Mouse (Mus musculus) mesoderm, embryonic 11.5 days (tissue): Measurements from ENCODE around the gene Naa10.

Source experiments
- DNase-seq: peaks from one replicate; pipeline ENCODE4 v3.0.0-alpha.2; 2012; ENCODE audit warnings: low read depth, low spot score

The Naa10 gene

DNA sequence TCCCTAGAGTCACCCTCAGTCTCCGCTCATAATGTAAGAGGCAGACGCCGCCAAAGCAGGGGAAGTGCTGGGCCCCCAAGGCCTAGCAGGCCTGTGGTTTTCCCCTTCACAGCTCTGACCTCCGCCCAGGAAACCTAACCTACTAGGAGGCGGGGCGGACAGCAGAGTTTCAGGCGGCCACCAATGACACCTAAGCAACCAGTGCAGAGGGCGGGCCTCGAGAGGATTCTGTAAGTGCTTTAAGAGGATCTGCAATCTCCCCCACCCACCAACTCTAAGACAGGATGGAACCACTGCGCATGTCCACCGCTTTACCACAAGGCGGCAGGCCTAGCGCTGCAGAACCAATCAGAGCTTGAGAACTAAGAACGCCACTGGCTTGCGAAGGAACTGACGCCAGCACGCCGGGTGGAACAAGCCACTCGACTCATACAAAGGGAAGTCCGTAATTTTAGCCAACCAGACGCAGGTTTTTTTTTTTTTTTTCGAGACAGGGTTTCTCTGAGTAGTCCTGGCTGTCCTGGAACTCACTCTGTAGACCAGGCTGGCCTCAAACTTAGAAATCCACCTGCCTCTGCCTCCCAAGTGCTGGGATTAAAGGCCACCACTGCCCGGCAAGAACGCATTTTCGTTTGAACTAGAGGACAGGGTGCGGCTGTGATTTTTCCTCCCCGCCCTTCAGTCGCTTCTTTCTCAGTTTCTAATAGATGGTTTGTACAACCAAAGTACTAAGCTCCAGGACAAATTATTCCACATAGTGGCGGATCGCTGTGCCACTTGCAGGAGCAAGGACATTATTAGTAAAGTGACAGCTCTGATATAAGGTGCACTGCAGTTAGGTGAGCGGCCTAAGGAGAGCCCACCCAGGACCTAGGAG lies 6.7 kb downstream of the Naa10 start:
- DNase-seq = peak; percentile 94

GRCm38 (mm10) chrX:73911588-73911987 lies 10.2 kb downstream of the Naa10 start:
- no peak for DNase-seq

GRCm38 (mm10) chrX:73911156-73911555 lies 10.6 kb downstream of the Naa10 start:
- no peak for DNase-seq

GRCm38 (mm10) chrX:73910451-73910850 lies 11.3 kb downstream of the Naa10 start:
- DNase-seq = no peak

DNA sequence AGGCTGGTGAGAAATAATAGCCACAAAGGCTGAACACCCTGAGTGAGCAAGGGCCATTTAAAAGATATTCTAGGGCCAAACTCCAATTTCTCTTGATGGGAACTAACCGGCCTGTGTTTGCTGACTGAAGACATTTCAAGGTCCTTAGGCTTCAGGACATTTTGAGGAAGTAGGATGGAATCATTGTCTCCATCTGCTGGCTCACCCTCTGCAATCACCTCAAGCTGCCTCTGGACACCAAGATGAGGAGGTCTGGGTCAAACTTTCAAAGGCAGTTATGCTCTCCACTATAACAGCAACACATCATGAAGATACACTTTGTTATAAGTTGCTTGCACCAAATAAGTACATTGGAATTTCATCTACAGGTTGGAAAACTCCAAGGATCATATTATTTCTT lies 11.7 kb downstream of the Naa10 start:
- DNase-seq = no peak

- no peak for DNase-seq
Observed at GRCm38 (mm10) chrX:73897959-73898358, 23.8 kb downstream of the Naa10 start.

DNA sequence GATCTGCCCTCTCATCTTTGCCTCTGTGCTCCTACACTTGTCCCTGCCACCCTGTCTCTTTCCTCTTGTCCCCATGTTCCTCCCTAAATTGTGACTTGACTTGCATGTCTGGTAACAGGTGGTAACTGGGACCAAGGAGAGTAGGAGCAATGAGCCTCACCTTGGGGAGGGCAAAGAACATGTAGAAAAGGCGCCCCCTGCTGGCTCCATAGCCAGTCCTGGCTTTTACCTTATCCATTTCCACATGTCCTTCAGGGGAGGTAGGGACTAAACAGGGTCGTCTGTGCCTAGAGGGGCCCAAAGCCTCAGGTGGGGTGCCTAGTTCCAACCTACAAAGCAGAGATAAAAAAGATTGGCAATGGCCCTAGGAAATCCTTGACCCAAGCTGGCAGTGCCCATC lies 26.0 kb downstream of the Naa10 start, which contains the start of gene L1cam:
TSS of gene L1cam (minus strand) at position 387 of the 400 bp plus-strand sequence.
- DNase-seq = peak; percentile 22

DNA sequence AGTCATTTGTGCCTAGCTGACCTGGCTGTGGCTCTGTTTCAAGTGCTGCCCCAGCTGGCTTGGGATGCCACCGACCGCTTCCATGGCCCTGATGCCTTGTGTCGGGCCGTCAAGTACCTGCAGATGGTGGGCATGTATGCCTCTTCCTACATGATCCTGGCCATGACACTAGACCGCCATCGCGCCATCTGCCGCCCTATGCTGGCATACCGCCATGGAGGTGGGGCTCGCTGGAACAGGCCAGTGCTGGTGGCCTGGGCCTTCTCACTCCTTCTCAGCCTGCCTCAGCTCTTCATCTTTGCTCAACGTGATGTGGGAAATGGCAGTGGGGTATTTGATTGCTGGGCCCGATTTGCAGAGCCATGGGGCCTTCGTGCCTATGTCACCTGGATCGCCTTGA lies 28.9 kb downstream of the Naa10 start:
- no peak for DNase-seq

- DNase-seq = no peak
Observed at GRCm38 (mm10) chrX:73891551-73892152, 30.1 kb downstream of the Naa10 start, which contains the start of gene Avpr2. Gene Avpr2 (plus strand): TSS chrX:73892102.

GRCm38 (mm10) chrX:73881463-73881862 lies 40.3 kb downstream of the Naa10 start:
- DNase-seq = peak; percentile 21

DNA sequence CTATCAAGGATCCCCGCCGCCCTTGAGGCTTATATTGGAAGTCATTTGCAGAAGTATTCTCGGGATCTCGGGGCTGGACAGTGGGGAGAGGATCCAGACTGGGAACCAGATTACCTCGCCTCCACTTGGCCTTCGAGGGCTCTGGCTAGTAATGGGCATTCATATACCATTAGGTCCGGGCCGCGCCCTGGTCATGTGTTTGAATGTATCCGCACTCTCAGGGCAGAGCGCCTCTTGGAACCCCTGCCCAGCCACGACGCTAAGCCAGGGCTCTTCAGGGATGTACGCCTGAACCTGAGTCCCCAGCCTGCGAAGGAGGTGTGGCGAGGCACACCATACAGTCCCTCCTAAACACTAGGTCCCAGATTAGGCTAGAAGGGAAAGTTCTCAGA lies 40.7 kb downstream of the Naa10 start:
- no peak for DNase-seq

DNA sequence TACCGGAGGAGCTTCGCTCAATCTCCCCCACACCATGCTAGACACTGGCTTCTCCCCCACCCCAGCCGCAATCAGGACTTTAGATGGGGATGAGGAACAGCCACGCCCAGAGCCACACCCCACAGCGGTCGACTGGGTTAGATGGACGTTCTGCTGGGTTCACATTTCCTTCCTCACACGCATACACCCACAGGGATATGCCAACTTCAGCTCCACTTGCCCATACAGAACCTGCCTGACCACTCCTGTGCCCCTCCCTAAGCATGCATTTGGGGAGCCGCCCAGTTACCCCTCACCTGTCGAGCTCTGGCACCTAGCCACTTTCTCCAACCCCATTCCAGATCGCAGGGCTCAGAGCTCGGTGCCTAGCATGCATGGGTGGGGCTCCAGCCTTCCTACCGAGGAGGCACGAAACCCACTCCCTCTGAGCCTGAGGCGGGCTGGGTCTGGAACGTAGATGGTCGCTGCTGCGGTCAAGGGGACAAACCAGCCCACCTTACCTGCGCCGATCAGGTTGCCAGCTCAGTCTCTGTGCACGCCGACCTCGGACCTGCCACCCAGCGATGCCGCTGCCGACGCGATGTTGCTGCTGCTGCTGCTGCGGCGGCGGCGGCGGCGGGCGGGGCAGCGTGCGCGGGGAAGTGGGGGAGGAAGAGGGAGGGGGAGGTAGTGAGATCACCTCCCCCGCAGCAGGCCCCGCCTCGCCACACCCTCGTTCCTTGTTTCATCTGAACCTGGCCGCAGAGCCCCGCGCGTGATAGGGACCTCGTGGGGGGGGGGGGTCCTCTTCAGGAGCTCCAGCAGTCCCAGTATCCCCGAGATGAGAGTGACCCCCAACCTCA lies 41.3 kb downstream of the Naa10 start:
- DNase-seq = peak; percentile 19

DNA sequence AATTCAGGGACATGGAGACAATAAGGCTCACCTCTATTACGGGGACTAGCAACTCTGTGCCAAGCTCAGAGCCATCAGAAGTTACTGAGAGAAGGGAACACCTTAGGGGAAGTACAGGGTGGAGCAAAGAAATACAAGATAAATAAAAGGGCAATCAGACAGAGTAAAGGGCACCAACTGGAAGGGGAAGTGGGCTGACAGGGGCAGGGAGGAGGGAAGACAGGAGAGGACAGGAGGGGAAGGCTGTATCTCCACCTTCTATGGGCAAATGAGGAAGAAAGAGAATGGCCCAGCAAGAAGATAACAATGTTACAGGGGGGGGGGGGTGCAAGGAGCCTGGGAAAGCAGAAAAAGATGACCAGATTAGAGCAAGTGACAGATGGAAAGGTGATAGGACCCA lies 44.7 kb downstream of the Naa10 start:
- no peak for DNase-seq

DNA sequence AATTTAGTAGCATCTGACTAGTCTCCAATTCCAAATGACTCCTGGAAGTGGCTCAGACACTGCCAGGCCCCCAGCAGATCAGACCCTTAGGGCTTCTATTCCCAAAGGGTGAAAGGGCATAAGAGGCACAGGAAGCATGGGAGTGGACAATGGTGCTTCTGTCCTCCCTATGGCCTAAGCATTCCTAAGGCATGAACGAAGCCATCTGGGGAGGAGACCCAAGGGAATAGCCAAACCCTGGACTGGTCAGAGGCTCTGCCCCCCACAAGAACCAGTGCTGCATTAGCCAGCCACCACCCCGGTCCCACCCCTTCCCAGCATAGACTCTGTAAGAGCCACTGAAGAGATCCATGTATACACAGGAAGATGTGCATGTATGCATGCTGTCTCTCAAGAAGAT lies 45.9 kb downstream of the Naa10 start:
- DNase-seq = no peak

DNA sequence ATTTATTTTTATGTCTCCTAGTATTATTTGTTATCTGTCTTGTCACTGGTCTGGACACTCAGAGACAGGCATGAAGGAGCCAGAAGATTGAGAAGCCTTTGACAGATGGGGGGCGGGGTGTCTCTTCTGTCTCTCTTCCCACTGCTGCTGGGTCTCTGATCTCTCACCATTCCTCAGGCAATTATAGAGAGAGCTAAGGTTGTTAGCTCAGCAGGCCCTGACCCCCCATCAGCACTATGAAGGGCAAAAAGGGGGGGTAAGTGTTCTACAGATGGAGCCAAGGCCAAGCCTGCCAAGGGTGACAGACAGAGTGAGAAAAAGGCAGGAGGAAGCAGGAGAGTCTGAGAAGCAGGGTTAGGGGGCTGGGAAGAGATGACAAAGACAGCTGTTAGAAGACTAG lies 49.8 kb downstream of the Naa10 start:
- DNase-seq = no peak

DNA sequence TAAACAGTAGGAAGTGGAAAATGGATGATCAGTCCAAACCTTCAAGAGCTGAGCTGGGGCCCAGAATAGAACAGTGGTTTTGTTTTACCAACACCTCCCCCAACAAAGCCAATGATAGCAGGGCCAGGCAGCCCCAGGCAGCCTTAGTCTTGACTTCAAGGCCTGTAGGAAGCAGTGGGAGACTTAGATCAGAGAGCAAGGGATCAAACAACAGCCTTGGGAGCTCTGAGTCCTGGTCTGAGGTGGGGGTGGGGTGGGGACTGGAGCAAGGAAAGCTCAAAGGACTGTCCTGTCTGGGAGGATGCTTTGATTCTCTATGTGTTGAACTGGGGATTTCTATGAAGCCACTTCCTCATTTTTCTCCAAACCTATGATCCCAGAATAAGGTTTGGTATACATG lies 50.3 kb downstream of the Naa10 start:
- DNase-seq = no peak

GRCm38 (mm10) chrX:73869334-73869733 lies 52.4 kb downstream of the Naa10 start:
- DNase-seq = peak; percentile 49

GRCm38 (mm10) chrX:73867852-73868251 lies 53.9 kb downstream of the Naa10 start:
- no peak for DNase-seq

DNA sequence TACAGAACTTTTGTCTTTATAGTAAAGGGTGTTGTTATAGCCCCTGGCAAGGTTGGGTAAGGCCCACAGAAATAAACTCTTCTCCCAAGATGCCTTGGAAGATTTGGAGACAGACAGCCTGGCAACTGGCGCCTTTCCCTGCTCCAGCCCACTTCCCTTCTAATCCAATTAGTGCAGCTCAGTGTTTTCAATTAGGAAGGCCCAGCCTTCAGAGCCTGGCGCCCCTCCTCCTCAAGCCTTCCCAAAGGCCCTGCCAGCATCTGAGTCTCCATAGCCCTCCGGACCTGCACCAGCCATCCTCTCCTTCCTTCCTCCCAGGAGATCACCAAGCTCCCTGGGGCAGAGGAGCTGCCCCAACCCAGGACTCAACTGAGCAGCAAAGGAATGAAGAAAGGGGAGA lies 54.5 kb downstream of the Naa10 start:
- no peak for DNase-seq
